Mouse (Mus musculus) thymus, adult 2 months (tissue): ENCODE results near the gene Phactr2.

Experiments
- CTCF ChIP-seq: fragments of 200-500 bp; IDR thresholded peaks from 2 replicates; pipeline ENCODE4 v1.5.1; 2012; ENCODE audit warnings: mild to moderate bottlenecking, control low read depth, low read length, moderate library complexity, borderline replicate concordance; ENCODE audit not compliant: control insufficient read depth, poor library complexity, insufficient read depth; ENCODE audit errors: extremely low read depth
- POLR2A ChIP-seq: fragments of 200-500 bp; IDR thresholded peaks from 2 replicates; pipeline ENCODE4 v1.6.1; 2012; ENCODE audit warnings: mild to moderate bottlenecking, low read length, control low read depth, moderate library complexity; ENCODE audit not compliant: control insufficient read depth, poor library complexity, insufficient read depth; ENCODE audit errors: extremely low read depth

- TF ChIP-seq CTCF (no peak), POLR2A (no peak)
These were observed 162.6 kb downstream of the Phactr2 start for GRCm38 (mm10) chr10:13311612-13312011.
